Mouse (Mus musculus): ENCODE data around the gene Snx32.

GRCm38 (mm10) chr19:5466916-5467500 is 43.3 kb downstream of the Snx32 start:
- TF ChIP-seq POLR2A (IDR thresholded peaks at IDR 0.05; ENCODE audit: extremely low read depth, insufficient read depth, low read length) (no peak), CTCF (IDR thresholded peaks at IDR 0.05; ENCODE audit: extremely low read depth, insufficient read depth, low read length) (no peak)

Measured in cortical plate, adult 2 months (tissue).